Mouse (Mus musculus) liver, embryonic 15.5 days (tissue): Measurements from ENCODE around the gene Bnc2. TPM values are rescaled to one million over a fixed set of nuclear protein-coding genes. Genes with fewer than 3 reads are reported as not detected.

ENCODE experiments used
- ATAC-seq: fragments of 200-750 bp; cut with Nextera tagmentation; 2 replicates; pipeline ENCODE4 v1.8.0; 2017; ENCODE audit warnings: moderate number of reproducible peaks, mild to moderate bottlenecking, moderate library complexity; ENCODE audit not compliant: insufficient read depth
- H3K27ac ChIP-seq: fragments of 300-500 bp; sonication (generic); replicated peaks from 2 replicates; pipeline ENCODE4 v1.5.1; 2015; ENCODE audit warnings: mild to moderate bottlenecking, inconsistent platforms
- H3K27me3 ChIP-seq: fragments of 300-500 bp; sonication (generic); 2 replicates; pipeline ENCODE4 v1.6.1; 2015; ENCODE audit warnings: mild to moderate bottlenecking, inconsistent platforms
- H3K36me3 ChIP-seq: fragments of 300-500 bp; sonication (generic); replicated peaks from 2 replicates; pipeline ENCODE4 v1.6.1; 2015; ENCODE audit warnings: moderate library complexity, mild to moderate bottlenecking, inconsistent platforms
- H3K4me1 ChIP-seq: fragments of 300-500 bp; sonication (generic); replicated peaks from 2 replicates; pipeline ENCODE4 v1.6.1; 2015; ENCODE audit warnings: inconsistent platforms
- H3K4me2 ChIP-seq: fragments of 300-500 bp; sonication (generic); 2 replicates; pipeline ENCODE4 v1.6.1; 2015; ENCODE audit warnings: moderate library complexity, mild to moderate bottlenecking, inconsistent platforms
- H3K4me3 ChIP-seq: fragments of 300-500 bp; sonication (generic); replicated peaks from 2 replicates; pipeline ENCODE4 v1.5.1; 2015; ENCODE audit warnings: mild to moderate bottlenecking, inconsistent platforms
- H3K9ac ChIP-seq: fragments of 300-500 bp; sonication (generic); 2 replicates; pipeline ENCODE4 v1.6.1; 2015; ENCODE audit warnings: moderate library complexity, mild to moderate bottlenecking, inconsistent platforms
- H3K9me3 ChIP-seq: fragments of 300-500 bp; sonication (generic); replicated peaks from 2 replicates; pipeline ENCODE4 v1.6.1; 2016; ENCODE audit warnings: inconsistent platforms
- WGBS: fragments of 180-500 bp; shearing (Covaris S2); methylation state at CpG from one replicate; pipeline ENCODE4 v1.1.7; 2015; ENCODE audit warnings: mixed read lengths; ENCODE audit not compliant: insufficient replicate concordance; 5-methylcytosine and 5-hydroxymethylcytosine counted together
- polyA plus RNA-seq: library from polyadenylated mRNA; unstranded; fragments of >200 nt; fragmentation: Nextera tagmentation; extraction: Ambion mirVana; gene quantifications from 2 replicates; pipeline ENCODE4 v1.2.1, GENCODE M21; 2015

Bnc2 gene
- polyA plus RNA-seq, 1 experiment from 2014 or later = 0.36 TPM

GRCm38 (mm10) chr4:84308226-84308862 is 366.7 kb downstream of the Bnc2 start:
- ATAC-seq = no peak
- Histone ChIP-seq H3K4me1 (no peaks in the 10 kb centered on the region), H3K27me3 (no peaks in the 10 kb centered on the region), H3K36me3 (no peaks in the 10 kb centered on the region), H3K9ac (no peak overlapping the region), H3K27ac (no peak overlapping the region), H3K9me3 (no peaks in the 10 kb centered on the region), H3K4me3 (no peak overlapping the region), H3K4me2 (no peak overlapping the region)
- 8% methylated on average over 4 of the region's 4 CpGs for WGBS

DNA sequence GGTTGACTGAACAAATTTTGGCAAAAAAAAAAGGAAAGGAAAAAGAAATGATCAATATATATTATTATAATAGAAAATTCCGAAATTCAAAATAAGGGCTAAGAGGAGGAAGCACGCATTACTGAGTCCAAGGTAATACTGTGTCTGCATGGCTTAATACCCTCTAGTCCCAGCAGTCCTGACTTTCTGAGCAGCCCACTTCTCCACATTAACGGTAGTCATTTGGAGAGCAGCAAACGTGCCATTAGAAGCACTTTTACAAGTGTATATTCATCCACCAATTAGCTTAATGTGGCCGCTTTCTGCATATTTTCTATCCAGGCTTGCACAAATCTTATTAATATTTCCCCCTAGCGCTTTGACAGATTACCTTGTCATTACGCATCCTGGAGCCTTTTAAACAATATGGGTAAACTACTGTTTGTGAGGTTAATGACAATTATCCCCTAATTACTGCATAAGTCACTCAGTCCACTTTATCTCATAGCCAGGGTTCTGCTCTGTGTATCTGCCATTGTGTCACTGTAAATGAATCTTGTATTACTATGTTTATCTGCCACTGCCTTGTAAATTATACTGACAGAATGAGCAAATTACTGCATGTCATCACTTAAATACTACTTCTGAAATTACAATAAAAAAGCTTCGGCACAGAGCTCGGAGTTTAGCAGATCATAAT is 368.0 kb downstream of the Bnc2 start:
- H3K4me2 ChIP-seq = no peak overlapping the region
- no peak overlapping the region for H3K27ac ChIP-seq
- H3K4me1 ChIP-seq = no peaks in the 10 kb centered on the region
- no peak overlapping the region for H3K4me3 ChIP-seq
- ATAC-seq = no peak
- H3K9ac ChIP-seq = no peak overlapping the region
- H3K27me3 ChIP-seq = no peaks in the 10 kb centered on the region
- 68% methylated on average over 9 of the region's 9 CpGs for WGBS
- H3K9me3 ChIP-seq = no peaks in the 10 kb centered on the region
- no peaks in the 10 kb centered on the region for H3K36me3 ChIP-seq

GRCm38 (mm10) chr4:84302949-84303348 is 372.1 kb downstream of the Bnc2 start:
- no peak overlapping the region for H3K4me2 ChIP-seq
- no peak for ATAC-seq

DNA sequence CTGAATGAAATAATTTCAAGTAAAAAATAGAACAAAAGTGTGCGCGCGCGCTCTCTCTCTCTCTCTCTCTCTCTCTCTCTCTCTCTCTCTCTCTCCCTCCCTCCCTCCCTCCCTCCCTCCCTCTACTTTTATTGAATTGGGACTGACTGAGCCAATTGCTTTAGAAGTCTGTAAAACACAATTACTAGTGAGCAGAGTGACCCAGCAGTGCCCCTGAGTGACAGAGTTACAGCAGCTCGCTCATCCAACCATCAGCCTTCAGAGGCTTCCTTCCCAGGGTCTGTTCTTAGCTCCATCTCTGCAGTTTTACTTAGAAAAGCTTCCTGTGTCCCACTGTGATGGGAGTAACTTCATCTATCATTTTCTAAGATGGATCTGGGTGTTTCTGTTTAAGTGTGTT is 389.9 kb downstream of the Bnc2 start:
- Histone ChIP-seq H3K27me3 (no peaks in the 10 kb centered on the region), H3K4me1 (no peaks in the 10 kb centered on the region), H3K9ac (no peak overlapping the region), H3K4me3 (no peak overlapping the region), H3K9me3 (no peaks in the 10 kb centered on the region), H3K4me2 (no peak overlapping the region), H3K36me3 (no peaks in the 10 kb centered on the region), H3K27ac (no peak overlapping the region)
- WGBS = 79% methylated on average over 5 of the region's 5 CpGs
- no peak for ATAC-seq

More at GRCm38 (mm10) chr4:84302949-84303348, 372.1 kb downstream of the Bnc2 start:
- no peaks in the 10 kb centered on the region for H3K4me1 ChIP-seq
- H3K9ac ChIP-seq = no peak overlapping the region
- H3K27me3 ChIP-seq = no peaks in the 10 kb centered on the region
- no peaks in the 10 kb centered on the region for H3K9me3 ChIP-seq
- H3K27ac ChIP-seq = no peak overlapping the region
- WGBS = 68% methylated on average over 3 of the region's 3 CpGs
- no peak overlapping the region for H3K4me3 ChIP-seq
- H3K36me3 ChIP-seq = no peaks in the 10 kb centered on the region

GRCm38 (mm10) chr4:84282651-84283050 is 392.4 kb downstream of the Bnc2 start:
- Histone ChIP-seq H3K9me3 (no peaks in the 10 kb centered on the region), H3K27me3 (no peaks in the 10 kb centered on the region), H3K4me1 (no peaks in the 10 kb centered on the region), H3K9ac (no peak overlapping the region), H3K36me3 (no peaks in the 10 kb centered on the region), H3K4me2 (no peak overlapping the region), H3K27ac (no peak overlapping the region), H3K4me3 (no peak overlapping the region)
- WGBS = 57% methylated on average over 2 of the region's 2 CpGs
- ATAC-seq = no peak

DNA sequence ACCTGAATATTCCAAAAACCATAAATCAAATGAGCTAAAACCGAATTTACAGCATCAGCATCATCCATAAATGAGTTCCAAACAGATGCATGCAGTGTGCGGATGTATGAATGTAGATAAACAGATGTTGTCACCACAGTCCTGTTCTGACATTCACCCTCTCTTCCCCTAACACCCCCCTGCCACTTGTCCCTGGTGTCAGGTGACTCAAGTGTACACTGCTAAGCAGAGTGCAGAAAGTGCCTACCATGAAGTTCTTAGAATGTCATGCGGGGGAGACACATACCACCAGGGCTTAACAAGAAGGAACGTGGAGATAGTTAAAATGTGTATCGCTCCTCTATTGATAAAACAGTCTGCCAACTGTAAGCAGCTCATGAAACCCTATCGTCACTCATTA is 396.9 kb downstream of the Bnc2 start:
- 68% methylated on average over 6 of the region's 6 CpGs for WGBS

GRCm38 (mm10) chr4:84276081-84276480 is 399.0 kb downstream of the Bnc2 start:
- H3K4me2 ChIP-seq = no peak overlapping the region
- no peak overlapping the region for H3K27ac ChIP-seq
- H3K9ac ChIP-seq = no peak overlapping the region
- H3K9me3 ChIP-seq = no peaks in the 10 kb centered on the region
- no peaks in the 10 kb centered on the region for H3K4me1 ChIP-seq
- no peaks in the 10 kb centered on the region for H3K36me3 ChIP-seq
- no peaks in the 10 kb centered on the region for H3K27me3 ChIP-seq
- no peak overlapping the region for H3K4me3 ChIP-seq
- WGBS = 80% methylated on average over 14 of the region's 14 CpGs
- no peak for ATAC-seq

More for the DNA sequence above, 396.9 kb downstream of the Bnc2 start:
- Histone ChIP-seq H3K4me2 (no peak overlapping the region), H3K27ac (no peak overlapping the region), H3K27me3 (no peaks in the 10 kb centered on the region), H3K36me3 (no peaks in the 10 kb centered on the region), H3K9me3 (no peaks in the 10 kb centered on the region), H3K4me1 (no peaks in the 10 kb centered on the region), H3K4me3 (no peak overlapping the region), H3K9ac (no peak overlapping the region)
- no peak for ATAC-seq

- Histone ChIP-seq H3K4me1 (no peaks in the 10 kb centered on the region), H3K27me3 (no peaks in the 10 kb centered on the region), H3K4me3 (no peak overlapping the region), H3K9ac (no peak overlapping the region), H3K9me3 (no peaks in the 10 kb centered on the region), H3K36me3 (no peaks in the 10 kb centered on the region), H3K27ac (no peak overlapping the region), H3K4me2 (no peak overlapping the region)
- WGBS = 60% methylated on average over 3 of the region's 3 CpGs
- ATAC-seq = no peak
Observed at GRCm38 (mm10) chr4:84274158-84274557, 400.9 kb downstream of the Bnc2 start.

DNA sequence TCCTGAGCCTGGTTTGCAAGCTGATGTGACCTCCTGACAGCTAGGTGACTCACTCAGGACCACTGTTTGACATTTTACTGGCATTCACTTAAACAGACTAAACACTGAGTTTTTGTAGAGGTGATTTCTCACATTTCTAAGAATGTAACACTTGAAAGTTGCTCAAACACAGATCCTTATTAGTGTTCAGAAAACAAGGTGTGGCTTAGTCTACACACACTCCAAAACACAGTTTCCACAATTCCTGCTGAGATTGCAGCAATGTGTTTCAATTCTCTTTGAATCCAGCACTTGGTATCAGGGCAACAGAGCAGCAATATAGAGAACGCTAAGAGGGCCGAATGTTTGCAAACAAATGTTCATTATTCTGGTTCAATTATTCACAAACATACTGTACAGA is 402.2 kb downstream of the Bnc2 start:
- no peak for ATAC-seq
- H3K4me3 ChIP-seq = no peak overlapping the region
- H3K9ac ChIP-seq = no peak overlapping the region
- H3K27ac ChIP-seq = no peak overlapping the region
- no peaks in the 10 kb centered on the region for H3K36me3 ChIP-seq
- 69% methylated on average over 2 of the region's 2 CpGs for WGBS
- H3K4me2 ChIP-seq = no peak overlapping the region
- no peaks in the 10 kb centered on the region for H3K4me1 ChIP-seq
- H3K9me3 ChIP-seq = no peaks in the 10 kb centered on the region
- no peaks in the 10 kb centered on the region for H3K27me3 ChIP-seq

DNA sequence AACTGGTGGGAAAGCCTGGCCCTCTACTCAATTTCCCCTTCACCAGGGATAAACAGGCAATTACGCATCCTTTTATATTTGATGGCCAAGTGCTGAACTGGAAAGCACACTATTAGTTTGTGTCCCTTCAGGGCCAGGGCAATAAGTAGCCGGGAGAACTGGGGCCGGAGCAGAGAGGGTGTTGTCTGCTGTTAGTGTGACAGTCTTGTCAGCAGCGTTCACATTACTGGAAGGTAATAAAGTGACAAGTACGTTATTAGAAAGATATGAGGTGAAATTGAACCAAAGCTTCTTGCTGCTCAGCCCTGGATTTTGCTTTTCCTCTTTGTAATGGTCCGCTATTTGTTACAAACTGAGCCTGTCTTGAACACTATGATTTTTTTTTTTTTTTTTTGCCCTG is 405.2 kb downstream of the Bnc2 start:
- no peak overlapping the region for H3K27ac ChIP-seq
- H3K27me3 ChIP-seq = no peaks in the 10 kb centered on the region
- H3K4me1 ChIP-seq = no peaks in the 10 kb centered on the region
- H3K4me3 ChIP-seq = no peak overlapping the region
- H3K36me3 ChIP-seq = no peaks in the 10 kb centered on the region
- no peak overlapping the region for H3K9ac ChIP-seq
- H3K4me2 ChIP-seq = no peak overlapping the region
- no peak for ATAC-seq
- H3K9me3 ChIP-seq = no peaks in the 10 kb centered on the region
- 66% methylated on average over 6 of the region's 6 CpGs for WGBS

- H3K9ac ChIP-seq = no peak overlapping the region
- H3K4me2 ChIP-seq = no peak overlapping the region
- no peaks in the 10 kb centered on the region for H3K9me3 ChIP-seq
- H3K27me3 ChIP-seq = no peaks in the 10 kb centered on the region
- no peaks in the 10 kb centered on the region for H3K4me1 ChIP-seq
- no peak for ATAC-seq
- no peaks in the 10 kb centered on the region for H3K36me3 ChIP-seq
- H3K4me3 ChIP-seq = no peak overlapping the region
- 75% methylated on average over 2 of the region's 2 CpGs for WGBS
- H3K27ac ChIP-seq = no peak overlapping the region
Observed at GRCm38 (mm10) chr4:84247356-84247755, 427.7 kb downstream of the Bnc2 start.

DNA sequence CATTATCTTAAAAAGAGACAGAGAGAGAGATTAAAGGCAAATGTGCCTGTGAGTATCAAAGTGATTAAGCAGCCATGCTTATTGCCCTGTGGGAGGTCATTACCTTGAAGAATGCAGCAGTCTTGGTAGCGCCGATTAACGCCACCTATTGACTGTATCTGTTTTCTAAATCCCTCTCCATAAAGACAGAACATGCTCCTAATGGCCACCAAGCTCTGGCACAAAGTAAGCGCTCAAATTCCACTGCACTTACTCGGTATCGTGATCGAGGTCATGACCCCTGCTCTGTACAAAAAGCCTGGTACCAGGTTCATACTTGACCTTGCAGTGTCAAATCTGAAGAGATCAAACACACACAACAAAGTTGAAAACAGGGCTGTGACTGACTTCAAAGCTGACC is 442.7 kb downstream of the Bnc2 start:
- Histone ChIP-seq H3K4me1 (no peaks in the 10 kb centered on the region), H3K4me3 (no peak overlapping the region), H3K27ac (no peak overlapping the region), H3K27me3 (no peaks in the 10 kb centered on the region), H3K9ac (no peak overlapping the region), H3K36me3 (no peaks in the 10 kb centered on the region), H3K4me2 (no peak overlapping the region), H3K9me3 (no peaks in the 10 kb centered on the region)
- ATAC-seq = no peak
- 63% methylated on average over 7 of the region's 7 CpGs for WGBS
